Mouse (Mus musculus) embryo, embryonic 9.5 days (tissue): ENCODE data around the gene Tmem121b.
A peak's percentile ranks its signal among the peaks of the same experiment; 100 is the strongest.

Source experiments
- DNase-seq: peaks from one replicate; pipeline ENCODE4 v3.0.0-alpha.2; 2017; ENCODE audit errors: extremely low spot score

Gene Tmem121b

GRCm38 (mm10) chr6:120492499-120493373 is 871 bp downstream of the Tmem121b start:
- DNase-seq = peak; percentile 54

GRCm38 (mm10) chr6:120491862-120492498 is 1.6 kb downstream of the Tmem121b start:
- no peak for DNase-seq

- no peak for DNase-seq
Observed at GRCm38 (mm10) chr6:120491064-120491463, 2.5 kb downstream of the Tmem121b start.

GRCm38 (mm10) chr6:120489461-120489860 is 4.1 kb downstream of the Tmem121b start:
- no peak for DNase-seq

GRCm38 (mm10) chr6:120488647-120489046 is 5.0 kb downstream of the Tmem121b start:
- no peak for DNase-seq

- DNase-seq = no peak
Observed at GRCm38 (mm10) chr6:120486051-120486510, 7.5 kb downstream of the Tmem121b start.

- DNase-seq = no peak
Observed at GRCm38 (mm10) chr6:120485038-120485437, 8.6 kb downstream of the Tmem121b start.

GRCm38 (mm10) chr6:120483211-120483626 is 10.4 kb downstream of the Tmem121b start:
- no peak for DNase-seq

- DNase-seq = no peak
Observed at GRCm38 (mm10) chr6:120482756-120483155, 10.9 kb downstream of the Tmem121b start.

- DNase-seq = no peak
Observed at GRCm38 (mm10) chr6:120482021-120482420, 11.6 kb downstream of the Tmem121b start.

GRCm38 (mm10) chr6:120481538-120481937 is 12.1 kb downstream of the Tmem121b start:
- DNase-seq = no peak

GRCm38 (mm10) chr6:120480361-120480760 is 13.2 kb downstream of the Tmem121b start:
- DNase-seq = no peak

GRCm38 (mm10) chr6:120479302-120479701 is 14.3 kb downstream of the Tmem121b start:
- no peak for DNase-seq

GRCm38 (mm10) chr6:120475288-120475687 is 18.3 kb downstream of the Tmem121b start:
- DNase-seq = no peak

- no peak for DNase-seq
Observed at GRCm38 (mm10) chr6:120473427-120473826, 20.2 kb downstream of the Tmem121b start.

- peak; percentile 37 for DNase-seq
Observed at GRCm38 (mm10) chr6:120472455-120473140, 21.0 kb downstream of the Tmem121b start.

- peak; percentile 35 for DNase-seq
Observed at GRCm38 (mm10) chr6:120471991-120472441, 21.6 kb downstream of the Tmem121b start.

- no peak for DNase-seq
Observed at GRCm38 (mm10) chr6:120470666-120471065, 22.9 kb downstream of the Tmem121b start.

GRCm38 (mm10) chr6:120469770-120470169 is 23.8 kb downstream of the Tmem121b start:
- DNase-seq = no peak

GRCm38 (mm10) chr6:120469268-120469667 is 24.3 kb downstream of the Tmem121b start:
- no peak for DNase-seq

- DNase-seq = no peak
Observed at GRCm38 (mm10) chr6:120468259-120468658, 25.3 kb downstream of the Tmem121b start.
